Mouse (Mus musculus): ENCODE data around the gene Slc17a3.

The Slc17a3 gene

DNA sequence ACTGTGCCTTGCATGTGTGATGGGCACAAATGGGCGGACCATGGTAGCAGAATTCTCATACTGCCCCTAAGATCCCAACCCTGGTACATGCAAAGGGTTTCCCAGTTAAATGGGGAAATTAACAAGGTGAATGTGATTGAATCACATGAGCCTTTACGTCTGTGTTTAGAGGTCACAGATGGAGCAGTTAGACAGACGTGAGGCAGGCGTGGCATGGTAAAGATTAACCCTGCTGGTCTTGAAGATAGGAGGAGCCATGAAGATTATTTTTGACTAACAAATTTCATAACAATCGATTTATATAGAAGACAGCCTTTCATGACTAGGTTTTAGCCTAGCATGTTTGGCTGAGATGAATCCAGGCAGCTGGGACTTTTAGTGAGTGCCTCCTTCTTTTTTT is 33.9 kb downstream of the Slc17a3 start:
- DNase-seq (ENCODE audit: low read depth, low spot score): no peak

DNA sequence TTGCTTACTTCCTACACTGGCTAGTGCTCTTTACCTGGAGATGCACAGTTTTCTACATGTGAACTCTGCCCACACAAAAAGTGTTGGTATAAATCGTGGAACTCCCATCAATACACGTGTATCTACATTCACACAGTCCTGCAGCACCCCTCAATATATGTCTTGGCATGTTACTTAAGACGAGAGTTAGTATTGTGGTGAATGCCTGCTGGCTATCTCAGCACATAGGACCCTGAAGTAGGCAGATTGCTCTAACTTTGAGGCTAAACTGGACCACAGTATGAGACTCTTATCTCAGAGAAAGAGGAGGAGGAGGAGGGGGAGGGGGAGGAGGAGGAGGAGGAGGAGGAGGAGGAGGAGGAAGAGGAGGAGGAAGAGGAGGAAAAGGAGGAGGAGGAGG is 39.9 kb downstream of the Slc17a3 start:
- no peak for DNase-seq (ENCODE audit: low read depth, low spot score)

- DNase-seq (ENCODE audit: low read depth, low spot score): no peak
These were observed 40.4 kb downstream of the Slc17a3 start for GRCm38 (mm10) chr13:23879636-23880035.

DNA sequence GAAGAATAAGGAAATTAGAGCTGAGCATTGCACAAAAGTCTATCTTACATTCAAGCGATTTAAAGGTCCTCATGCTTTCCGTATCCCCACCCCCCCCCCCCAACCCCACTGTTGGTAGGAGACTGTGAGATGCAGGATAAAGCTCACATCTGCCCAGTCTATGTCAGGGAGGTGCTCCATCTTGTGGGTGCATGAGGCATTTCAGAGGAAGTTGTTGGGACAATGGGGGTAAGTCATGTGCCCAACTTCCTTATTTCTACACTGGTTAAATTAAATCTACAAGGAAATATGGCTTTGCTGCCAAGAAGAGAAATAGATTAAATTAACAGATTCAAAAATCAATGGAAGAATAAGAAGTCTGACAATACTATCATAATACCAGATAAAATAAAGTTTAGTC is 46.3 kb downstream of the Slc17a3 start:
- no peak for DNase-seq (ENCODE audit: low read depth, low spot score)

GRCm38 (mm10) chr13:23887026-23887725 is 47.9 kb downstream of the Slc17a3 start:
- DNase-seq (ENCODE audit: low read depth, low spot score): no peak

GRCm38 (mm10) chr13:23889011-23889605 is 49.9 kb downstream of the Slc17a3 start:
- no peak for DNase-seq (ENCODE audit: low read depth, low spot score)

DNA sequence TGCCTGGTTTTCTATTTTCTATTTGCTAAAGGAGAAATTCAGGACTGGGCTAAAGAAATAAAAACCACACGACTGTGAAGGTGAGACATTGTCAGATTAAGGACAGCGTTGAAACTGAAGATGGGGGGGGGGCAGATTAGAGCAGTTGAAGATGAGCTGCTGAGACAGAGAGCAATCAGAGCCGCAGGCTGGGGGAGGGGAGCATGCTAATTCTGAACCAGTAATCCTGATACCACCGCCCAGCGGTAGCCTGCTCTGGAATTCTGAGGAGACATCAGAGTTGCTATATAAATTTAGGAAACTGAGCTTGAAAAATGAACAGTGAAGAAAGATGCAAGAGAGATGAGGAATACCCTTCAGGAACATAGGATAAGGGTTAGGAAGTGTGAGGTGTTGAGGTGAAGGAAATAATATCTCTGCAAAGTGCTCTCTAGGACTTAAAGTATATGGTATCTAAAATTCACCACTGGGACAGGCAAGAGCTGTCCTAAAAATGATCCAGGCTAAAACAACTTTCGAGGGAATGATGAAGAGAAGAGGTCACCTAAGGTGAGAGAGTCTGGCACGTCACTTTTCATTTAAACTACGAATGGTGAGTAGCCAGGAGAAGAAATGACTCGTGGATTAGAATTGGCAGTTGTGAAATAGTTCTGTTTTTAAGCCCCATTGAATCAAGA is 53.5 kb downstream of the Slc17a3 start:
- no peak for DNase-seq (ENCODE audit: low read depth, low spot score)

DNA sequence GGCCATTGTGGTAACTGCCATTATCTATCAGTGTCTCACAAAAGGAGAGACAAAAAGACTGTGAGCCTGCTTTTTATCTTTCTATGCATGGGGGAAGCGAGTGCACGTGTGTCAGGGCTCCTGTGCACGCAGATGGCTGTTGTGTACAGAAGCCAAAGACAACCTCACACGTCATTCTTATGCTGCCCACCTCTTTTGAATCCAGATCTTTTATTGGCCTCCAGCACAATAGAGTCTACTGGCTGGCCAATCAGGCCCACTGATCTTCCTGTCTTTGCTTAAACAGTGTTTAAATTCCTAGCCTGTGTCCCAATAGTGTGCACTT is 54.0 kb downstream of the Slc17a3 start:
- no peak for DNase-seq (ENCODE audit: low read depth, low spot score)

DNA sequence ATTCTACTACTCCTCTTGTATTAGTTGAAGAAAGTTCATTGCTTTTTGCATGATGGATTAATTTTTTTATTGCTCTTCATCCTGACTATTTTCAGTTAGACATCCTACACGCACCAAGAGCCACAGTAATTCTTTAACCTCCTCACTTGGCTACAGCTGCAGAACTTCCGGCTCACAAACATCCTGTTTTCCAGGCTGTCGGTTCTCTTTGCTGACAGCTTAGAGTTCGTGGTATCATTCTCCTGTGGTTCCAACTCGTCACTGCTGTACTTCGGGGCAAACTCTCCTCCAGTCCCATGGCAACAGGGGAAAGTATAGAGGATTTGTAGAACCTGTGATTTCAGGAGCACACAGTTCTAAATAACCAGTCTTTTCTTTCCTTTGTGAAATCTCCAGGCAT is 59.0 kb downstream of the Slc17a3 start:
- DNase-seq (ENCODE audit: low read depth, low spot score): no peak

DNA sequence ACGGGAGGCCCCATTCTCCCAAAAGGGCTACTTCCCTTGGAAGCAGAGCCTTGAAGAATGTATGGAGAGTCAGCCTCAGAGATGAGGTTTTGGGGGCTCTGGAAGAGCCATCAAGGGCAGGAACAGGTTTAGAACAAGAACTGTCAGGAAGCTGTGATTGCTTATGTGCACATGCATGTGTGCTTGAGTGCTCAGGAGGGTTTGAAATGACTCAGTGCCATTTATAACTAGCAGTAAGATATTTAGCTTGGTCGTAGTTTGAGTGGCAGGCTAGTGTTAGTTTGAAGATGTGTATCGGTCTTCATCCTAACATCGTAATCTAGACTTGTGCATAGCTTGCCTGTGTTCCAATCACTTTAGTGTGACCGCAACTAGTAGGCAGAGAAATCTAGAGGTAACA is 67.7 kb downstream of the Slc17a3 start:
- DNase-seq (ENCODE audit: low read depth, low spot score): no peak

DNA sequence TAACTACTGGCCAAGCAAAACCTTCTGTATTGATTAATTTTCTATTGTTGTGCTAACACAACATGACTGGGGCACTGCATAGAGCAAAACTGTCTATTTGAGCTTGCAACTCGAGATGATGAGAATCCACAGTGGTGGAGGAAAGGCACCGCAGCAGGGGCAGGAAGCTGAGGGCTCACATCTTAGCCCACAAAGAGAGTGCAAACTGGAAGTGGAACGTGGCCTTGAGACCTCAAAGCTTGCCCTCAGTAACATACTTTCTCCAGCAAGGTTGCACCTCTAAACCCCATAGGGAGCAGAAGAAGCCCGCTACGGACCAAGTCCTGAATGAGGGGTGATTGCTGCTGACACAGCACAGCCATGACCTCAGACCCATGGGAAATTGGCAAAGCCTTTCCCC is 70.9 kb downstream of the Slc17a3 start:
- no peak for DNase-seq (ENCODE audit: low read depth, low spot score)

Measured in WW6 (cell line).